In the genomic region with DNA sequence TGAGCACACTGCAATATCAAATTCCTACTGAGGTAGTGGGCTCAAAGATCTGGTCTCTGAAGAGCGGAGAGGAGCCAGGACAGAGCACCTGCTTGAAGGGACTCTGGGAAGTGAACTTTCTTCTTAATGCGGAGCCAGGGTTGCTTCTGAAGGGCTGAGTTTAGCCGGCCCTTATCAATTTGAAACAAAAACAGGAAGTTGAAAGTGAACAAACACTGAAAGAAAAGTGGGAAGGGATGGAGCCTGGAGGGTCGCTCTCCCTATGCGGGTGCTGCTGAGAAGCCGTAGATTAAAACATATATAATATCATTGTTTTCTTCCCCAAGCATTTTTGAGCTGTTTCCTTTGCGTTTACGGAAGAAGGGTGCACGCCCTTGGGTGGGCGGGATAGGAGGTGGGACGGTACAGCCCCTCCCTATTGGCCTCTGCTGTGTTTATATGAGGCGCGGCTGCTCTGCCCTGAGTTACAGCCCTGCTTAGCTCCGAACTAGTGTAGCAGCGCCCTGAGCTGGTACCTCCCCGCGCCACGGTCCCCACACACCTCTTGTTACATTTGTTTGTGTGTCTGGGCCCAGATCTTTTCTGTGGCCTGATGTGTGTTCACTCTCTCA, we compare ENCODE assay signal across 8 mouse cellular contexts. TPM values are rescaled to one million over a fixed set of nuclear protein-coding genes. Genes with fewer than 3 reads are reported as not detected.
DNase-seq lines count a peak whose midpoint lies in the region; ATAC-seq and TF ChIP-seq lines count a peak whose summit lies in the region.

A gene (plus strand): TSS at position 414 of the 611 bp plus-strand sequence.

- peak within 1 kb of the TSS; percentile 50 for H3K4me2 ChIP-seq in forebrain, embryonic 12.5 days
- H3K4me2 ChIP-seq in limb, embryonic 11.5 days (ENCODE audit: low read depth, severe bottlenecking): peak within 1 kb of the TSS; percentile 49
- H3K4me2 ChIP-seq in midbrain, embryonic 12.5 days (replicated peaks): peak within 1 kb of the TSS; percentile 49

- H3K9ac ChIP-seq in forebrain, embryonic 12.5 days: no peak within 1 kb of the TSS; the same call in 1 of the 2 replicates
- peak within 1 kb of the TSS; percentile 23 for H3K9ac ChIP-seq in limb, embryonic 11.5 days (ENCODE audit: low read length)
- H3K9ac ChIP-seq in midbrain, embryonic 12.5 days (replicated peaks): no peak within 1 kb of the TSS

- intact Hi-C loops in left cerebral cortex, adult 2 months (cut with DNase I): no loop called here

- no peaks in the 10 kb centered on the region for H3K9me3 ChIP-seq in forebrain, embryonic 12.5 days
- no peaks in the 10 kb centered on the region for H3K9me3 ChIP-seq in limb, embryonic 11.5 days (ENCODE audit: control insufficient read depth, low read length)
- H3K9me3 ChIP-seq in midbrain, embryonic 12.5 days: no peaks in the 10 kb centered on the region

- peak within 1 kb of the TSS; percentile 40 for H3K4me3 ChIP-seq in left cerebral cortex, adult 2 months
- peak within 1 kb of the TSS; percentile 33 for H3K4me3 ChIP-seq in forebrain, embryonic 12.5 days (replicated peaks)
- peak within 1 kb of the TSS; percentile 32 for H3K4me3 ChIP-seq in limb, embryonic 11.5 days (ENCODE audit: low read depth, low read length)
- peak within 1 kb of the TSS; percentile 31 for H3K4me3 ChIP-seq in midbrain, embryonic 12.5 days

- TF ChIP-seq CTCF in left cerebral cortex, adult 2 months (IDR thresholded peaks at IDR 0.05): no peak

- ATAC-seq in forebrain, embryonic 12.5 days (ENCODE audit: low FRiP score): no peak
- ATAC-seq in limb, embryonic 11.5 days (ENCODE audit: insufficient number of reproducible peaks, low FRiP score, low TSS enrichment, low read depth): 0 out of 2 replicates have a peak, but pooled peaks have one; percentile 51
- ATAC-seq in midbrain, embryonic 12.5 days (ENCODE audit: low FRiP score, low read depth): no peak

- 0 out of 2 replicates have a peak, but pooled peaks cover 3% of the 10 kb centered on the region for H3K27me3 ChIP-seq in forebrain, embryonic 12.5 days
- no peaks in the 10 kb centered on the region for H3K27me3 ChIP-seq in limb, embryonic 11.5 days (ENCODE audit: control insufficient read depth, insufficient read depth, low read length)
- peaks cover 7% of the 10 kb centered on the region; the same call in 1 of the 2 replicates for H3K27me3 ChIP-seq in midbrain, embryonic 12.5 days

- H3K36me3 ChIP-seq in forebrain, embryonic 12.5 days (replicated peaks): no peaks in the 10 kb centered on the region
- H3K36me3 ChIP-seq in limb, embryonic 11.5 days (ENCODE audit: control insufficient read depth, insufficient read depth, low read length): no peaks in the 10 kb centered on the region
- no peaks in the 10 kb centered on the region for H3K36me3 ChIP-seq in midbrain, embryonic 12.5 days

- DNase-seq in left cerebral cortex, adult 2 months (ENCODE audit: extremely low spot score in 1 of 2, low spot score in 2 of 2): no peak
- DNase-seq in left cerebral cortex, adult 18-20 months (ENCODE audit: low spot score in 2 of 2): no peak
- DNase-seq in heart, postnatal 4 days: peak; percentile 70
- peak; percentile 52 for DNase-seq in limb, embryonic 11.5 days (ENCODE audit: low spot score)
- peak; percentile 81 to 82 for DNase-seq in spleen, postnatal 36 days (ENCODE audit: low spot score in 2 of 2)
- DNase-seq in right cerebral cortex, adult 2 months (ENCODE audit: low spot score in 2 of 2): no peak

- peak within 1 kb of the TSS; percentile 57 for H3K27ac ChIP-seq in left cerebral cortex, adult 2 months
- no peak within 1 kb of the TSS for H3K27ac ChIP-seq in forebrain, embryonic 12.5 days
- no peak within 1 kb of the TSS for H3K27ac ChIP-seq in limb, embryonic 11.5 days (replicated peaks; ENCODE audit: low read depth, low read length)
- no peak within 1 kb of the TSS for H3K27ac ChIP-seq in midbrain, embryonic 12.5 days (replicated peaks)

- H3K4me1 ChIP-seq in forebrain, embryonic 12.5 days: peaks cover 8% of the 10 kb centered on the region; the same call in 1 of the 2 replicates
- H3K4me1 ChIP-seq in limb, embryonic 11.5 days (ENCODE audit: control insufficient read depth, insufficient read depth, low read length): no peaks in the 10 kb centered on the region
- peaks cover 3% of the 10 kb centered on the region; the same call in 1 of the 2 replicates for H3K4me1 ChIP-seq in midbrain, embryonic 12.5 days

- 5% methylated on average over 18 of the region's 18 CpGs for WGBS in forebrain, embryonic 12.5 days
- WGBS in limb, embryonic 11.5 days: 4% methylated on average over 18 of the region's 18 CpGs
- WGBS in midbrain, embryonic 12.5 days: 4% methylated on average over 18 of the region's 18 CpGs

RNA-seq across cellular contexts. Expression of the gene that starts here (rescaled TPM):
- 1 to 10 TPM; 3.8 to 4.3 TPM for total RNA-seq in left cerebral cortex, adult 2 months (2021)
- 1 to 10 TPM; 4.5 to 4.8 TPM for total RNA-seq in left cerebral cortex, adult 18-20 months (2021)
- 0.42 and 0.65 TPM in 2 replicates for polyA plus RNA-seq in forebrain, embryonic 12.5 days (2016; fragmentation: Nextera tagmentation; extraction: Ambion mirVana)
- total RNA-seq in heart, postnatal 4 days (2021): 1 to 10 TPM; 4.9 TPM
- polyA plus RNA-seq in limb, embryonic 11.5 days (2014; fragmentation: Nextera tagmentation; extraction: Ambion mirVana): 1.0 and 1.3 TPM in 2 replicates
- 0.46 and 0.85 TPM in 2 replicates for polyA plus RNA-seq in midbrain, embryonic 12.5 days (2016; fragmentation: Nextera tagmentation; extraction: Ambion mirVana)

Comparison
In these comparisons a context has a peak if more than half of its experiments do, and no peak if none do; other contexts are left out.
1. DNase-seq: peak in heart, postnatal 4 days (single experiment), limb, embryonic 11.5 days (single experiment) and spleen, postnatal 36 days (2 of 2); none in left cerebral cortex, adult 2 months (0 of 2), left cerebral cortex, adult 18-20 months (0 of 2) and right cerebral cortex, adult 2 months (0 of 2).
2. Peak in every context shown above with its lines, with median percentiles within 50 percentile points of each other: H3K4me3 ChIP-seq and H3K4me2 ChIP-seq.